Mouse (Mus musculus) forebrain, embryonic 14.5 days (tissue): Measurements from ENCODE around the gene Gsg1l. TPM values are rescaled to one million over a fixed set of nuclear protein-coding genes. Genes with fewer than 3 reads are reported as not detected.
A peak's percentile ranks its signal among the peaks of the same experiment; 100 is the strongest.

Experiments
- ATAC-seq: fragments of 200-750 bp; cut with Nextera tagmentation; 2 replicates; pipeline ENCODE4 v1.8.0; 2017; ENCODE audit warnings: mild to moderate bottlenecking, moderate library complexity
- DNase-seq: peaks from one replicate; pipeline ENCODE4 v3.0.0-alpha.2; 2015; ENCODE audit warnings: low spot score
- H3K27ac ChIP-seq: fragments of 300-500 bp; sonication (generic); 2 replicates; pipeline ENCODE4 v1.5.1; 2014; ENCODE audit warnings: low read depth, mild to moderate bottlenecking, control low read depth, low read length, moderate library complexity
- H3K27me3 ChIP-seq: fragments of 300-500 bp; sonication (generic); replicated peaks from 2 replicates; pipeline ENCODE4 v1.6.1; 2014; ENCODE audit warnings: low read length, control low read depth, mixed read lengths; ENCODE audit not compliant: control insufficient read depth, insufficient read depth
- H3K36me3 ChIP-seq: fragments of 300-500 bp; sonication (generic); 2 replicates; pipeline ENCODE4 v1.6.1; 2014; ENCODE audit warnings: low read length, control low read depth; ENCODE audit not compliant: control insufficient read depth, insufficient read depth
- H3K4me1 ChIP-seq: fragments of 300-500 bp; sonication (generic); 2 replicates; pipeline ENCODE4 v1.6.1; 2014; ENCODE audit warnings: antibody characterized with exemption, low read length, control low read depth; ENCODE audit not compliant: control insufficient read depth, insufficient read depth
- H3K4me2 ChIP-seq: fragments of 300-500 bp; sonication (generic); 2 replicates; pipeline ENCODE4 v1.6.1; 2014; ENCODE audit warnings: mild to moderate bottlenecking, control low read depth, low read length
- H3K4me3 ChIP-seq: fragments of 300-500 bp; sonication (generic); 2 replicates; pipeline ENCODE4 v1.5.1; 2014; ENCODE audit warnings: low read depth, low read length, control low read depth
- H3K9ac ChIP-seq: fragments of 300-500 bp; sonication (generic); 2 replicates; pipeline ENCODE4 v1.6.1; 2014; ENCODE audit warnings: mild to moderate bottlenecking, low read length, control low read depth, moderate library complexity
- H3K9me3 ChIP-seq: fragments of 300-500 bp; sonication (generic); replicated peaks from 2 replicates; pipeline ENCODE4 v1.6.1; 2016; ENCODE audit warnings: low read length, control low read depth, mixed read lengths; ENCODE audit not compliant: control insufficient read depth
- whole genome bisulfite sequencing: fragments of 180-500 bp; shearing (Covaris S2); extraction: QIAGEN DNeasy Blood & Tissue Kit; methylation state at CpG from one replicate; pipeline ENCODE4 v1.1.7; 2014; 5-methylcytosine and 5-hydroxymethylcytosine counted together
- polyA plus RNA-seq: library from polyadenylated mRNA; unstranded; fragments of >200 nt; fragmentation: Nextera tagmentation; extraction: Ambion mirVana; gene quantifications from 2 replicates; pipeline ENCODE4 v1.2.1, GENCODE M21; 2014

Gene Gsg1l
- polyA plus RNA-seq, 1 experiment from 2014 or later: 5.0 TPM

- peak; percentile 88 for DNase-seq
- Histone ChIP-seq H3K27me3 (no peaks in the 10 kb centered on the region), H3K27ac (peak overlapping the region; percentile 27; the same call in 1 of the 2 replicates), H3K36me3 (peaks cover 5% of the 10 kb centered on the region; the same call in 1 of the 2 replicates), H3K4me2 (no peak overlapping the region), H3K9me3 (no peaks in the 10 kb centered on the region), H3K4me1 (0 out of 2 replicates have a peak, but pooled peaks cover 2% of the 10 kb centered on the region), H3K4me3 (no peak overlapping the region), H3K9ac (no peak overlapping the region)
- peak; percentile 91 for ATAC-seq
- WGBS: 59% methylated on average over 8 of the region's 8 CpGs
Measured at GRCm38 (mm10) chr7:125846866-125847527, 235.2 kb downstream of the Gsg1l start.

GRCm38 (mm10) chr7:125845611-125846010, 236.6 kb downstream of the Gsg1l start:
- DNase-seq: no peak
- peaks cover 1% of the 10 kb centered on the region; the same call in 1 of the 2 replicates for H3K36me3 ChIP-seq
- 0 out of 2 replicates have a peak, but pooled peaks cover 2% of the 10 kb centered on the region for H3K4me1 ChIP-seq
- H3K27me3 ChIP-seq: no peaks in the 10 kb centered on the region
- H3K9ac ChIP-seq: no peak overlapping the region
- ATAC-seq: no peak
- no peak overlapping the region for H3K4me2 ChIP-seq
- H3K27ac ChIP-seq: no peak overlapping the region
- WGBS: 59% methylated on average over 1 of the region's 1 CpGs
- H3K9me3 ChIP-seq: no peaks in the 10 kb centered on the region
- H3K4me3 ChIP-seq: no peak overlapping the region

- Histone ChIP-seq H3K4me3 (no peak overlapping the region), H3K36me3 (no peaks in the 10 kb centered on the region), H3K4me1 (peaks cover 14% of the 10 kb centered on the region), H3K4me2 (no peak overlapping the region), H3K27me3 (no peaks in the 10 kb centered on the region), H3K27ac (peak overlapping the region; percentile 60), H3K9ac (peak overlapping the region; percentile 35; the same call in 1 of the 2 replicates), H3K9me3 (no peaks in the 10 kb centered on the region)
- DNase-seq: peak; percentile 46
- ATAC-seq: peak; percentile 57; the same call in 1 of the 2 replicates
- WGBS: 19% methylated on average over 5 of the region's 5 CpGs
Measured at GRCm38 (mm10) chr7:125838078-125838742, 244.0 kb downstream of the Gsg1l start.

- H3K4me2 ChIP-seq: no peak overlapping the region
- H3K27me3 ChIP-seq: no peaks in the 10 kb centered on the region
- no peak overlapping the region for H3K27ac ChIP-seq
- peaks cover 25% of the 10 kb centered on the region for H3K4me1 ChIP-seq
- 0 out of 2 replicates have a peak, but pooled peaks cover 5% of the 10 kb centered on the region for H3K36me3 ChIP-seq
- ATAC-seq (no peak), DNase-seq (no peak)
- no peak overlapping the region for H3K4me3 ChIP-seq
- H3K9ac ChIP-seq: no peak overlapping the region
- 87% methylated on average over 2 of the region's 2 CpGs for WGBS
- H3K9me3 ChIP-seq: no peaks in the 10 kb centered on the region
Measured at GRCm38 (mm10) chr7:125833471-125833870, 248.7 kb downstream of the Gsg1l start.

- ATAC-seq (no peak), DNase-seq (no peak)
- Histone ChIP-seq H3K4me1 (peaks cover 25% of the 10 kb centered on the region), H3K9me3 (no peaks in the 10 kb centered on the region), H3K27me3 (no peaks in the 10 kb centered on the region), H3K4me2 (no peak overlapping the region), H3K4me3 (no peak overlapping the region), H3K27ac (no peak overlapping the region), H3K36me3 (0 out of 2 replicates have a peak, but pooled peaks cover 5% of the 10 kb centered on the region), H3K9ac (no peak overlapping the region)
- 59% methylated on average over 1 of the region's 1 CpGs for WGBS
Measured at GRCm38 (mm10) chr7:125832767-125833166, 249.4 kb downstream of the Gsg1l start.

GRCm38 (mm10) chr7:125829121-125829666, 253.0 kb downstream of the Gsg1l start:
- 23% methylated on average over 3 of the region's 3 CpGs for WGBS
- Histone ChIP-seq H3K9me3 (no peaks in the 10 kb centered on the region), H3K4me2 (no peak overlapping the region), H3K27ac (peak overlapping the region; percentile 79), H3K4me3 (no peak overlapping the region), H3K9ac (no peak overlapping the region), H3K27me3 (no peaks in the 10 kb centered on the region), H3K36me3 (0 out of 2 replicates have a peak, but pooled peaks cover 5% of the 10 kb centered on the region), H3K4me1 (peaks cover 29% of the 10 kb centered on the region)
- DNase-seq: peak; percentile 86
- peak; percentile 84 for ATAC-seq

GRCm38 (mm10) chr7:125828561-125828960, 253.7 kb downstream of the Gsg1l start:
- Histone ChIP-seq H3K4me1 (peaks cover 29% of the 10 kb centered on the region), H3K27me3 (no peaks in the 10 kb centered on the region), H3K4me2 (no peak overlapping the region), H3K36me3 (0 out of 2 replicates have a peak, but pooled peaks cover 5% of the 10 kb centered on the region), H3K27ac (peak overlapping the region; percentile 79), H3K9ac (no peak overlapping the region), H3K9me3 (no peaks in the 10 kb centered on the region), H3K4me3 (no peak overlapping the region)
- DNase-seq: no peak
- ATAC-seq: peak; percentile 51; the same call in 1 of the 2 replicates
- WGBS: 62% methylated on average over 5 of the region's 5 CpGs
